Mouse (Mus musculus): ENCODE results near the gene Dock2. TPM values are rescaled to one million over a fixed set of nuclear protein-coding genes. Genes with fewer than 3 reads are reported as not detected.
A peak's percentile ranks its signal among the peaks of the same experiment; 100 is the strongest.

The Dock2 gene
- total and polyA plus RNA-seq, 3 experiments = 79.6 to 151 (median 133) TPM

GRCm38 (mm10) chr11:34774636-34775035 is 9.1 kb downstream of the Dock2 start (continued):
- TF ChIP-seq ELF1 (IDR thresholded peaks at IDR 0.05; ENCODE audit: low read depth, low read length) = 0 out of 2 replicates have a peak, but pooled peaks have one; percentile 45
- TF ChIP-seq ZNF384 (IDR thresholded peaks at IDR 0.05; ENCODE audit: low read depth, low read length) = 0 out of 2 replicates have a peak, but pooled peaks have one; percentile 11
- TF ChIP-seq RCOR1 (conservative IDR thresholded peaks at IDR 0.05; ENCODE audit: low read depth, low read length) = 0 out of 2 replicates have a peak, but pooled peaks have one; percentile 44

GRCm38 (mm10) chr11:34773304-34773895 is 10.3 kb downstream of the Dock2 start:
- DNase-seq (ENCODE audit: extremely low read depth) = peak; percentile 75
- in situ Hi-C loops (cut with MboI; ENCODE audit: low pct_ligation_motif_present, low pct_unique_long_range_greater_than_20kb, low sequenced_read_pairs) = loop anchor here (5.0 kb wide), 1 partner anchor 46 kb away; no protein-coding TSS in a partner anchor
- H3K4me1 ChIP-seq (ENCODE audit: control insufficient read depth in 1 of 2, insufficient read depth in 2 of 2) = peaks cover 70 to 98% of the 10 kb centered on the region in 2 experiments
- TF ChIP-seq NELFE (IDR thresholded peaks at IDR 0.05; ENCODE audit: low read depth, low read length) (no peak; the same call in 1 of the 2 replicates), E2F4 (IDR thresholded peaks at IDR 0.05; ENCODE audit: insufficient replicate concordance, low read depth, low read length) (no peak), ZKSCAN1 (IDR thresholded peaks at IDR 0.05; ENCODE audit: borderline replicate concordance, low read depth, low read length) (no peak), KAT2A (IDR thresholded peaks at IDR 0.05; ENCODE audit: insufficient replicate concordance, low read length) (no peak), USF1 (IDR thresholded peaks at IDR 0.05; ENCODE audit: low read depth, low read length) (no peak), EP300 (IDR thresholded peaks at IDR 0.05; ENCODE audit: low read length) (peak; percentile 17), ETS1 (conservative IDR thresholded peaks at IDR 0.05; ENCODE audit: low read depth, low read length) (0 out of 2 replicates have a peak, but pooled peaks have one; percentile 21), ZC3H11A (IDR thresholded peaks at IDR 0.05; ENCODE audit: low read depth, low read length) (no peak), HCFC1 (IDR thresholded peaks at IDR 0.05; ENCODE audit: low read depth, low read length) (no peak), PAX5 (IDR thresholded peaks at IDR 0.05; ENCODE audit: low read length) (no peak), TCF12 (IDR thresholded peaks at IDR 0.05; ENCODE audit: low read depth, low read length) (0 out of 2 replicates have a peak, but pooled peaks have one; percentile 41), MXI1 (IDR thresholded peaks at IDR 0.05; ENCODE audit: low read depth, low read length) (peak; percentile 78), CHD2 (IDR thresholded peaks at IDR 0.05; ENCODE audit: low read length) (peak; percentile 44; the same call in 1 of the 2 replicates), ZMIZ1 (IDR thresholded peaks at IDR 0.05; ENCODE audit: low read depth, low read length) (no peak), JUND (conservative IDR thresholded peaks at IDR 0.05; ENCODE audit: low read depth, low read length) (no peak), MAFK (IDR thresholded peaks at IDR 0.05; ENCODE audit: insufficient replicate concordance, low read length) (no peak), USF2 (conservative IDR thresholded peaks at IDR 0.05; ENCODE audit: low read depth, low read length) (no peak), UBTF (IDR thresholded peaks at IDR 0.05; ENCODE audit: low read depth, low read length) (no peak), MYC (IDR thresholded peaks at IDR 0.05; ENCODE audit: low read depth, low read length) (no peak), TBP (conservative IDR thresholded peaks at IDR 0.05; ENCODE audit: low read depth, low read length) (no peak), MAZ (IDR thresholded peaks at IDR 0.05; ENCODE audit: low read depth, low read length) (peak; percentile 98), POLR2AphosphoS2 (IDR thresholded peaks at IDR 0.05; ENCODE audit: low read depth, low read length) (no peak), RCOR1 (conservative IDR thresholded peaks at IDR 0.05; ENCODE audit: low read depth, low read length) (no peak), ZNF384 (IDR thresholded peaks at IDR 0.05; ENCODE audit: low read depth, low read length) (no peak), IRF4 (IDR thresholded peaks at IDR 0.05; ENCODE audit: low read depth, low read length) (peak; percentile 76), RAD21 (IDR thresholded peaks at IDR 0.05; ENCODE audit: low read depth, low read length) (no peak), SIN3A (IDR thresholded peaks at IDR 0.05; ENCODE audit: low read length) (peak; percentile 50), CTCF (conservative IDR thresholded peaks at IDR 0.05 in 1 of 2, IDR thresholded peaks at IDR 0.05 in 1 of 2; ENCODE audit: low read depth in 2 of 2, low read length in 2 of 2) (no peak), BHLHE40 (IDR thresholded peaks at IDR 0.05; ENCODE audit: low read depth, low read length) (peak; percentile 87), ELF1 (IDR thresholded peaks at IDR 0.05; ENCODE audit: low read depth, low read length) (no peak), JUN (IDR thresholded peaks at IDR 0.05; ENCODE audit: insufficient read depth, low read depth, low read length) (no peak), MAX (IDR thresholded peaks at IDR 0.05; ENCODE audit: low read length) (no peak), MEF2A (IDR thresholded peaks at IDR 0.05; ENCODE audit: borderline replicate concordance, low read depth, low read length) (no peak), GABPA (IDR thresholded peaks at IDR 0.05; ENCODE audit: insufficient replicate concordance, low read depth, low read length) (no peak), CHD1 (IDR thresholded peaks at IDR 0.05; ENCODE audit: low read depth, low read length) (no peak), POLR2A (IDR thresholded peaks at IDR 0.05; ENCODE audit: low read depth, low read length) (peak; percentile 47)

More at GRCm38 (mm10) chr11:34773304-34773895, 10.3 kb downstream of the Dock2 start:
- H3K36me3 ChIP-seq (replicated peaks in 1 of 2; ENCODE audit: control insufficient read depth in 1 of 2, insufficient read depth in 1 of 2, low read length in 1 of 2) = peaks cover 22 to 55% of the 10 kb centered on the region in 2 experiments
- H3K4me3 ChIP-seq (replicated peaks in 1 of 3; ENCODE audit: low read depth in 2 of 3, low read length in 2 of 3, poor library complexity in 1 of 3) = peak overlapping the region in 1 of 3 experiments; percentile 21
- no peaks in the 10 kb centered on the region for H3K27me3 ChIP-seq (replicated peaks)
- H3K27ac ChIP-seq (ENCODE audit: insufficient read depth, low read depth) = peak overlapping the region; percentile 73
- dilution Hi-C loops (cut with MboI; ENCODE audit: extremely low pct_ligation_motif_present, extremely low pct_unique_long_range_greater_than_20kb, low sequenced_read_pairs) = no loop called here
- no peaks in the 10 kb centered on the region for H3K9me3 ChIP-seq (replicated peaks; ENCODE audit: low read length)
- peaks cover 100% of the 10 kb centered on the region for H3K79me2 ChIP-seq (replicated peaks; ENCODE audit: control insufficient read depth, extremely low read depth, insufficient read depth, poor library complexity, severe bottlenecking)
- H3K4me2 ChIP-seq (ENCODE audit: insufficient read depth, low read depth, poor library complexity, severe bottlenecking) = peak overlapping the region; percentile 65
- peak overlapping the region; percentile 4; the same call in 1 of the 2 replicates for H3K9ac ChIP-seq (ENCODE audit: insufficient read depth, low read depth)
